Mouse (Mus musculus): ENCODE results near the gene Syngap1. TPM values are rescaled to one million over a fixed set of nuclear protein-coding genes. Genes with fewer than 3 reads are reported as not detected.
A peak's percentile ranks its signal among the peaks of the same experiment; 100 is the strongest.

The Syngap1 gene
- total and polyA plus RNA-seq, 3 experiments, result 7.3 to 88.0 (median 24.1) TPM

DNA sequence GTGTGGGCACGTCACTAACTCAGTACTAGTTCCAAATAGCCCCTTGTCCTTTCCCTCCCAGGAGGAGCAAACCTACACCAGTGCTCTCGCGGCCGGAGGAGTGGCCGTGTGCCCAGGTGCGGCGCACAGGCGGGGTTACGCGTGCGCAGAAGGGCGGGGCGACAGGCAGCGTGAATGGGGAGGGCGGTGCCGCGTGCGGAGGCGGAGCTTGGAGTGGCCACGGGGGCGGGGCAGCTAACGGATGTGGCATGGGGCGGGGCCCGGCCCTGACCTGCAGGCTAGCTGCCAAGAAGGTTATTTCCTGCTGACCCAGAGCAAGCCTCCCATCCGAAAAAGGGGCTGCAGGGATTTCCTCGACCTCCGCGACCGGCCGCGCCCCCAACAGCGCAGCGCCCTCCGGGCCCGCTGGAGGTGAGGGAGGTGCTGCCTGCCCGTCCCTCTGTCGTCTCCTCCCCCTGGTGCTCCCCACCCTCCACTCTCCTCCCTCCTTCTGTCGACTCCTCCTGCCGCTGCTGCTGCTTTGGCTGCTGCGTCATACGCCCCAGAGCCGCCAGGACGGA, 8.1 kb upstream of the Syngap1 start, which contains the start of gene Phf1:
Phf1 (plus strand) TSS at position 214 of the 560 bp plus-strand sequence.
- ATAC-seq (ENCODE audit: extremely low read depth, insufficient number of reproducible peaks, low FRiP score, poor library complexity, severe bottlenecking) (peak; percentile 64), DNase-seq (ENCODE audit: low spot score) (peak; percentile 90)

DNA sequence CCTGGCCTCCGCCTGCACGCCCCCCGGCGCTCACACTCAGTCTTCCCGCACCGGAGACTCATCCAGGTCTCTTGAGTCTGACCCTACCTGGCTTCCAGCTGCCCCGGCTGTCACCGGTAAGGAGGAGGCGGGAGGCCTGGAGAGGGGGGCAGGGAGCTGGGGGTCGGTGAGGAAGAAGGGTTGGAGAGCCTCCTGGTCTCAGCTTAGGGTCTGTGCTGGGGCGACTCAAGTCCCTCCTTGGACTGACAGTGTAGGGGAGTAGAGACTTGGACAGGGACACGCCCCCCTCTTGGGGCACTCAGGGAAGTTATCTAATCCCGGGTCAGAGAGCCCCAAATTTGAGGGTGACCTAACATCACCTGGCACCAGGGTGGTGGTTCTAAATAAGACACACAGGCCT, 7.6 kb upstream of the Syngap1 start:
- Histone ChIP-seq H3K4me3 (ENCODE audit: low read depth, low read length) (peak overlapping the region; percentile 78), H3K9me3 (replicated peaks) (no peaks in the 10 kb centered on the region), H3K36me3 (replicated peaks) (peaks cover 84% of the 10 kb centered on the region), H3K27me3 (ENCODE audit: insufficient read depth, low read length) (no peaks in the 10 kb centered on the region), H3K4me1 (ENCODE audit: insufficient read depth, low read depth, low read length) (peaks cover 69% of the 10 kb centered on the region)
- TF ChIP-seq CTCF (IDR thresholded peaks at IDR 0.05; ENCODE audit: low read depth, low read length) (no peak), POLR2AphosphoS5 (IDR thresholded peaks at IDR 0.05; ENCODE audit: insufficient replicate concordance, low read depth, low read length) (no peak), GATA2 (IDR thresholded peaks at IDR 0.05; ENCODE audit: borderline replicate concordance, low read depth, low read length) (no peak), TAL1 (conservative IDR thresholded peaks at IDR 0.05; ENCODE audit: low read depth, low read length) (no peak), GATA1 (IDR thresholded peaks at IDR 0.05; ENCODE audit: borderline replicate concordance, low read length) (no peak)
- ATAC-seq (ENCODE audit: extremely low read depth, insufficient number of reproducible peaks, low FRiP score, poor library complexity, severe bottlenecking) (no peak), DNase-seq (ENCODE audit: low spot score) (no peak)

More for the DNA sequence above, 8.1 kb upstream of the Syngap1 start, which contains the start of gene Phf1:
- Histone ChIP-seq H3K4me1 (ENCODE audit: insufficient read depth, low read depth, low read length) (peaks cover 64% of the 10 kb centered on the region), H3K9me3 (replicated peaks) (no peaks in the 10 kb centered on the region), H3K36me3 (replicated peaks) (peaks cover 86% of the 10 kb centered on the region), H3K4me3 (ENCODE audit: low read depth, low read length) (peak within 1 kb of the TSS; percentile 78), H3K27me3 (ENCODE audit: insufficient read depth, low read length) (no peaks in the 10 kb centered on the region)
- TF ChIP-seq POLR2AphosphoS5 (IDR thresholded peaks at IDR 0.05; ENCODE audit: insufficient replicate concordance, low read depth, low read length), result no peak

DNA sequence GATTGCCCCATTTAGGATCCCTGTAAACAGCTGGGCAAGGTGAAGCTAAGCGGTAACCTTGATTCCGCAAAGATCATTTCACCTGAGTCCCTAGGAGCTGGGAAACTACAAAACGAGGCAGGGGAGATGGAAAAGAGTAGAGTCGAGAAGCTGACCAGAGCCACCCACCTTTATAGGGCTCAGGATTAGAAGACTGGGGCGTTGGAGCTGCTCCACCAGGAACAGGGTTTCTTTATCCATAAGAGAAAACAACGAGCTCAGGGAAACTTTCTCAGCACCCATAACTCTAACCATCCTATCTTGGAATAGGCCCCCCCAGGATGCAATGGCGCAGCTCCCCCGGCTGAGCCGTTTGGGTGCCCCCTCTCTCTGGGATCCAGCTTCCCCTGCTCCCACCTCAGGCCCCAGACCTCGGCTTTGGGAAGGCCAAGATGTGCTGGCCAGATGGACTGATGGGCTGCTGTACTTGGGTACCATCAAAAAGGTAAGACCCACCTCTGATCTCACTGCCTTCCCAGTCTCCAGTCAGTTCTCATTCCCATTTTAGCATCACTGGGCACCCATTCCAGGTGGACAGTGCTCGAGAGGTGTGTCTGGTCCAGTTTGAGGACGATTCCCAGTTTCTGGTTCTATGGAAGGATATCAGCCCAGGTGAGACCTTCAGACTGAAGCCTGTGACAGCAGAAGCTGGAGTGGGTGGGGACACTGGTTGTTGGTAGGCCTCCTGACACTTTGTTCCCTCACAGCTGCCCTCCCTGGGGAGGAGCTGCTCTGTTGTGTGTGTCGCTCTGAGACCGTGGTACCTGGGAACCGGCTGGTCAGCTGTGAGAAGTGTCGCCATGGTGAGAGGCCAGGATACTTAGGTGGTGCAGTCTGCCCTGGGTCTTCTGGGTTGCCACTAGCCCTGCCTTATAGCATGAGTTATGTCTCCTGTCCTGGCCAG, 6.9 kb upstream of the Syngap1 start:
- Histone ChIP-seq H3K4me3 (ENCODE audit: low read depth, low read length) (peak overlapping the region; percentile 78; the same call in 1 of the 2 replicates), H3K36me3 (replicated peaks) (peaks cover 77% of the 10 kb centered on the region)
- ATAC-seq (ENCODE audit: extremely low read depth, insufficient number of reproducible peaks, low FRiP score, poor library complexity, severe bottlenecking), result no peak

DNA sequence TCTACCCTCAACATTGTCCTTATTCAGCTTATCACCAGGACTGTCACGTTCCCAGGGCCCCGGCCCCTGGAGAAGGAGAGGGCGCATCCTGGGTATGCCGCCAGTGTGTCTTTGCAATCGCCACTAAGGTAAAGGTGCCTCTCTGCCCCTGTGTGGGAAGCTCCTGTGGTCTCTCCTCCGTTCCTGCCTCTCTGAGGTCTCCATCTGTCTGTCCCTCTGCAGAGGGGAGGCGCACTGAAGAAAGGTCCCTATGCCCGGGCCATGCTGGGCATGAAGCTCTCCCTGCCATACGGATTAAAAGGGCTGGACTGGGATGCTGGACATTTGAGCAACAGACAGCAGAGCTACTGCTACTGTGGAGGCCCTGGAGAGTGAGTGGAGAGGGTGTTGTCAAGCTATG, 6.0 kb upstream of the Syngap1 start:
- Histone ChIP-seq H3K9me3 (replicated peaks) (no peaks in the 10 kb centered on the region), H3K27me3 (ENCODE audit: insufficient read depth, low read length) (no peaks in the 10 kb centered on the region), H3K4me3 (ENCODE audit: low read depth, low read length) (no peak overlapping the region), H3K36me3 (replicated peaks) (peaks cover 71% of the 10 kb centered on the region), H3K4me1 (ENCODE audit: insufficient read depth, low read depth, low read length) (peaks cover 74% of the 10 kb centered on the region)
- DNase-seq (ENCODE audit: low spot score) (no peak), ATAC-seq (ENCODE audit: extremely low read depth, insufficient number of reproducible peaks, low FRiP score, poor library complexity, severe bottlenecking) (no peak)
- TF ChIP-seq GATA2 (IDR thresholded peaks at IDR 0.05; ENCODE audit: borderline replicate concordance, low read depth, low read length), result no peak
- TF ChIP-seq POLR2AphosphoS5 (IDR thresholded peaks at IDR 0.05; ENCODE audit: insufficient replicate concordance, low read depth, low read length), result no peak
- TF ChIP-seq TAL1 (conservative IDR thresholded peaks at IDR 0.05; ENCODE audit: low read depth, low read length), result no peak
- no peak for TF ChIP-seq CTCF (IDR thresholded peaks at IDR 0.05; ENCODE audit: low read depth, low read length)
- TF ChIP-seq GATA1 (IDR thresholded peaks at IDR 0.05; ENCODE audit: borderline replicate concordance, low read length), result no peak

More for the DNA sequence above, 6.9 kb upstream of the Syngap1 start:
- no peak for DNase-seq (ENCODE audit: low spot score)
- Histone ChIP-seq H3K4me1 (ENCODE audit: insufficient read depth, low read depth, low read length) (peaks cover 71% of the 10 kb centered on the region), H3K27me3 (ENCODE audit: insufficient read depth, low read length) (no peaks in the 10 kb centered on the region), H3K9me3 (replicated peaks) (no peaks in the 10 kb centered on the region)
- no peak for TF ChIP-seq TAL1 (conservative IDR thresholded peaks at IDR 0.05; ENCODE audit: low read depth, low read length)
- no peak for TF ChIP-seq GATA1 (IDR thresholded peaks at IDR 0.05; ENCODE audit: borderline replicate concordance, low read length)
- no peak for TF ChIP-seq GATA2 (IDR thresholded peaks at IDR 0.05; ENCODE audit: borderline replicate concordance, low read depth, low read length)
- TF ChIP-seq POLR2AphosphoS5 (IDR thresholded peaks at IDR 0.05; ENCODE audit: insufficient replicate concordance, low read depth, low read length), result no peak
- TF ChIP-seq CTCF (IDR thresholded peaks at IDR 0.05; ENCODE audit: low read depth, low read length), result no peak

DNA sequence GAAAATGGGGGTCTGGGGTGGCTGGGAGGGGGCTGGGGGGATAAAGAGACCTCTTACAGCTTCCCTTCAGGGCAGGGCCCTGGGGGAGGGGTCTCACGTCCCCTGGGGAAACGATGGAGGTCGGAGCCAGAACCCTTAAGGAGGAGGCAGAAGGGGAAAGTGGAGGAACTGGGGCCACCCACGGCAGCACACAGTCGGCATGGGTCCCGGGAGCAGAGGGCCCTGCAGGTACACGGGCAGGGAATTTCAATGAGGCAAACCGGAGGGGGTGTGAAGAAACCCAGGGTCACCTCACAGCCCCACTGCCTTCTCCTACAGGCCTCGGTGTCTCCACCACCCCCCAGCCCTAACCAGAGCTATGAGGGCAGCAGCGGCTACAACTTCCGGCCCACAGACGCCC, 4.6 kb upstream of the Syngap1 start:
- Histone ChIP-seq H3K4me1 (ENCODE audit: insufficient read depth, low read depth, low read length) (peaks cover 85% of the 10 kb centered on the region), H3K4me3 (ENCODE audit: low read depth, low read length) (no peak overlapping the region; the same call in 1 of the 2 replicates), H3K9me3 (replicated peaks) (no peaks in the 10 kb centered on the region), H3K36me3 (replicated peaks) (peaks cover 63% of the 10 kb centered on the region), H3K27me3 (ENCODE audit: insufficient read depth, low read length) (no peaks in the 10 kb centered on the region)
- no peak for TF ChIP-seq GATA1 (IDR thresholded peaks at IDR 0.05; ENCODE audit: borderline replicate concordance, low read length)
- TF ChIP-seq GATA2 (IDR thresholded peaks at IDR 0.05; ENCODE audit: borderline replicate concordance, low read depth, low read length), result no peak
- TF ChIP-seq CTCF (IDR thresholded peaks at IDR 0.05; ENCODE audit: low read depth, low read length), result no peak
- TF ChIP-seq POLR2AphosphoS5 (IDR thresholded peaks at IDR 0.05; ENCODE audit: insufficient replicate concordance, low read depth, low read length), result no peak
- no peak for TF ChIP-seq TAL1 (conservative IDR thresholded peaks at IDR 0.05; ENCODE audit: low read depth, low read length)
- DNase-seq (ENCODE audit: low spot score) (no peak), ATAC-seq (ENCODE audit: extremely low read depth, insufficient number of reproducible peaks, low FRiP score, poor library complexity, severe bottlenecking) (no peak)
